Mouse (Mus musculus) neural tube, embryonic 12.5 days (tissue): ENCODE data around the gene Lgr6. TPM values are rescaled to one million over a fixed set of nuclear protein-coding genes. Genes with fewer than 3 reads are reported as not detected.

Experiments used
- ATAC-seq: fragments of 200-750 bp; cut with Nextera tagmentation; 2 replicates; pipeline ENCODE4 v1.8.0; 2017; ENCODE audit warnings: low read depth, mild to moderate bottlenecking, moderate TSS enrichment, moderate library complexity; ENCODE audit not compliant: low FRiP score
- H3K27ac ChIP-seq: fragments of 300-500 bp; sonication (generic); 2 replicates; pipeline ENCODE4 v1.5.1; 2016
- H3K27me3 ChIP-seq: fragments of 300-500 bp; sonication (generic); replicated peaks from 2 replicates; pipeline ENCODE4 v1.6.1; 2016; ENCODE audit warnings: mild to moderate bottlenecking
- H3K36me3 ChIP-seq: fragments of 300-500 bp; sonication (generic); 2 replicates; pipeline ENCODE4 v1.6.1; 2016; ENCODE audit warnings: mild to moderate bottlenecking
- H3K4me1 ChIP-seq: fragments of 300-500 bp; sonication (generic); 2 replicates; pipeline ENCODE4 v1.6.1; 2016
- H3K4me2 ChIP-seq: fragments of 300-500 bp; sonication (generic); replicated peaks from 2 replicates; pipeline ENCODE4 v1.6.1; 2016; ENCODE audit warnings: mild to moderate bottlenecking
- H3K4me3 ChIP-seq: fragments of 300-500 bp; sonication (generic); 2 replicates; pipeline ENCODE4 v1.5.1; 2016
- H3K9ac ChIP-seq: fragments of 300-500 bp; sonication (generic); 2 replicates; pipeline ENCODE4 v1.6.1; 2016; ENCODE audit warnings: mild to moderate bottlenecking
- H3K9me3 ChIP-seq: fragments of 300-500 bp; sonication (generic); 2 replicates; pipeline ENCODE4 v1.6.1; 2016; ENCODE audit warnings: mild to moderate bottlenecking
- WGBS: fragments of 180-500 bp; shearing (Covaris S2); methylation state at CpG from one replicate; pipeline ENCODE4 v1.1.7; 2016; 5-methylcytosine and 5-hydroxymethylcytosine counted together
- polyA plus RNA-seq: library from polyadenylated mRNA; unstranded; fragments of >200 nt; fragmentation: Nextera tagmentation; extraction: Ambion mirVana; gene quantifications from 2 replicates; pipeline ENCODE4 v1.2.1, GENCODE M21; 2016

Gene Lgr6
- 0.96 and 1.1 TPM in 2 replicates for polyA plus RNA-seq

- 1% methylated on average over 40 of the region's 40 CpGs for WGBS
- H3K27me3 ChIP-seq: peaks cover 55% of the 10 kb centered on the region
- H3K9me3 ChIP-seq: no peaks in the 10 kb centered on the region
- peak within 1 kb of the TSS; percentile 37 for H3K4me3 ChIP-seq
- no peak within 1 kb of the TSS for H3K27ac ChIP-seq
- H3K4me1 ChIP-seq: peaks cover 4% of the 10 kb centered on the region; the same call in 1 of the 2 replicates
- no peak for ATAC-seq
- H3K4me2 ChIP-seq: peak within 1 kb of the TSS; percentile 72
- no peaks in the 10 kb centered on the region for H3K36me3 ChIP-seq
- peak within 1 kb of the TSS; percentile 34; the same call in 1 of the 2 replicates for H3K9ac ChIP-seq
Observed at GRCm38 (mm10) chr1:135105124-135105523, at the start of gene Lgr6. Gene Lgr6, minus strand, starts transcription at chr1:135105276.

DNA sequence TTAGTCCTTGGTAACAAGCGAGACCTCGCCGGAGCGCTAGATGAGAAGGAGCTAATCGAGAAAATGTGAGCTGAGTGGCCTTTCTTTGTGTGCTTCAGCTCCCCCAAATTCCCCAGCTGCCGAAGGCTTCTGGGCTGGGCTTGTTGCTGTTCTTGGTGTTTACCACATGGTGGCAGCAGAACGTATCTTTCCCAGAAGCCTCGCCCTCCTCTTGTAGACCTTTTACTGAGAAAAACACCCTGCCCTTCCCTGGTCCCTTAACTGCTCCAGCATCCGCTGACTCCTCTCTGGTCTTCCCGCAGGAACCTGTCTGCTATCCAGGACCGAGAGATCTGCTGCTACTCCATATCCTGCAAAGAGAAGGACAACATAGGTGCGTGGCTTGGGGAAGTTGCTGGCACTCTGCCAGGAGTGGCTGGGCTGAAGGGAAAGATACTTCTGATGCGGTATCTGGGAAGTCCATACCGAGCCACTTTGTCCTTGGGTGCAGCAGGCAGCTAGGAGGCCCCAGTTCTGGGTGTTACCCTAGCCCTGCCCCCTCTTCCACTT, 49.4 kb upstream of the Lgr6 start:
- H3K27me3 ChIP-seq: no peaks in the 10 kb centered on the region
- H3K9ac ChIP-seq: peak overlapping the region; percentile 53; the same call in 1 of the 2 replicates
- no peaks in the 10 kb centered on the region for H3K9me3 ChIP-seq
- H3K4me1 ChIP-seq: peaks cover 26% of the 10 kb centered on the region
- peak overlapping the region; percentile 75 for H3K27ac ChIP-seq
- peak; percentile 49; the same call in 1 of the 2 replicates for ATAC-seq
- H3K4me2 ChIP-seq: peak overlapping the region; percentile 53
- H3K36me3 ChIP-seq: peaks cover 28% of the 10 kb centered on the region
- WGBS: 3% methylated on average over 14 of the region's 14 CpGs
- peak overlapping the region; percentile 18 for H3K4me3 ChIP-seq

GRCm38 (mm10) chr1:135154011-135154410, 48.9 kb upstream of the Lgr6 start:
- H3K4me3 ChIP-seq: peak overlapping the region; percentile 18
- H3K27ac ChIP-seq: peak overlapping the region; percentile 75
- H3K9me3 ChIP-seq: no peaks in the 10 kb centered on the region
- H3K4me1 ChIP-seq: peaks cover 23% of the 10 kb centered on the region
- 27% methylated on average over 13 of the region's 13 CpGs for WGBS
- peak; percentile 35 for ATAC-seq
- H3K27me3 ChIP-seq: no peaks in the 10 kb centered on the region
- H3K4me2 ChIP-seq: peak overlapping the region; percentile 53
- peaks cover 28% of the 10 kb centered on the region for H3K36me3 ChIP-seq
- peak overlapping the region; percentile 53; the same call in 1 of the 2 replicates for H3K9ac ChIP-seq

DNA sequence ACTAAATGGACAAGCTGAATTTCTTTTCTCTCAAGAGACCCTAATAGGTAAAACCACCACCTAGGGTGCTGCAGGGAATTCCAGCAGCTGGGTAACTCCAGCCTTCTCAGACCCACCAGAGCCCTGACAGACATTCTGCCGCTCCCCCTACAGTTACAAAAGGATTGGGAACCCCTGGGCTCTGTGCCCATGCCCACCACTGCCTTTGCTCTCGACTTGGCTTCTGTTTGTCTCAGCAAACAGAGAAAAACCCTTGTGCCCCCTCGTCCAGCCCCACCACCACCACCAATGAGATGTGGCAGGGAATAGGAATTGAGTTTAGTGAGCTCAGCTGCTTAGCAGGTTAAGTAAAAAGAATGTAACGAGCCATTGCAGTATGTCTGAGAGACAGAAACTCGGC, 43.9 kb upstream of the Lgr6 start:
- Histone ChIP-seq H3K4me2 (peak overlapping the region; percentile 82), H3K9me3 (no peaks in the 10 kb centered on the region), H3K4me1 (peaks cover 18% of the 10 kb centered on the region), H3K4me3 (peak overlapping the region; percentile 11; the same call in 1 of the 2 replicates), H3K27ac (no peak overlapping the region), H3K27me3 (peaks cover 7% of the 10 kb centered on the region; the same call in 1 of the 2 replicates), H3K9ac (0 out of 2 replicates have a peak overlapping the region, but pooled peaks have one; percentile 91), H3K36me3 (no peaks in the 10 kb centered on the region; the same call in 1 of the 2 replicates)
- no peak for ATAC-seq
- 69% methylated on average over 5 of the region's 5 CpGs for WGBS

GRCm38 (mm10) chr1:135148476-135148875, 43.4 kb upstream of the Lgr6 start:
- Histone ChIP-seq H3K27ac (no peak overlapping the region), H3K27me3 (peaks cover 7% of the 10 kb centered on the region; the same call in 1 of the 2 replicates)

GRCm38 (mm10) chr1:135147702-135148058, 42.6 kb upstream of the Lgr6 start:
- Histone ChIP-seq H3K4me3 (peak overlapping the region; percentile 92), H3K36me3 (no peaks in the 10 kb centered on the region; the same call in 1 of the 2 replicates), H3K9ac (peak overlapping the region; percentile 91), H3K4me1 (peaks cover 16% of the 10 kb centered on the region), H3K27ac (peak overlapping the region; percentile 78; the same call in 1 of the 2 replicates), H3K9me3 (no peaks in the 10 kb centered on the region), H3K4me2 (peak overlapping the region; percentile 82), H3K27me3 (peaks cover 10% of the 10 kb centered on the region; the same call in 1 of the 2 replicates)
- 2% methylated on average over 7 of the region's 7 CpGs for WGBS
- ATAC-seq: no peak; the same call in 1 of the 2 replicates

More at GRCm38 (mm10) chr1:135148476-135148875, 43.4 kb upstream of the Lgr6 start:
- Histone ChIP-seq H3K36me3 (no peaks in the 10 kb centered on the region; the same call in 1 of the 2 replicates), H3K9me3 (no peaks in the 10 kb centered on the region), H3K4me1 (peaks cover 16% of the 10 kb centered on the region), H3K4me2 (peak overlapping the region; percentile 82), H3K9ac (peak overlapping the region; percentile 91), H3K4me3 (peak overlapping the region; percentile 92)
- 87% methylated on average over 4 of the region's 4 CpGs for WGBS
- ATAC-seq: no peak

DNA sequence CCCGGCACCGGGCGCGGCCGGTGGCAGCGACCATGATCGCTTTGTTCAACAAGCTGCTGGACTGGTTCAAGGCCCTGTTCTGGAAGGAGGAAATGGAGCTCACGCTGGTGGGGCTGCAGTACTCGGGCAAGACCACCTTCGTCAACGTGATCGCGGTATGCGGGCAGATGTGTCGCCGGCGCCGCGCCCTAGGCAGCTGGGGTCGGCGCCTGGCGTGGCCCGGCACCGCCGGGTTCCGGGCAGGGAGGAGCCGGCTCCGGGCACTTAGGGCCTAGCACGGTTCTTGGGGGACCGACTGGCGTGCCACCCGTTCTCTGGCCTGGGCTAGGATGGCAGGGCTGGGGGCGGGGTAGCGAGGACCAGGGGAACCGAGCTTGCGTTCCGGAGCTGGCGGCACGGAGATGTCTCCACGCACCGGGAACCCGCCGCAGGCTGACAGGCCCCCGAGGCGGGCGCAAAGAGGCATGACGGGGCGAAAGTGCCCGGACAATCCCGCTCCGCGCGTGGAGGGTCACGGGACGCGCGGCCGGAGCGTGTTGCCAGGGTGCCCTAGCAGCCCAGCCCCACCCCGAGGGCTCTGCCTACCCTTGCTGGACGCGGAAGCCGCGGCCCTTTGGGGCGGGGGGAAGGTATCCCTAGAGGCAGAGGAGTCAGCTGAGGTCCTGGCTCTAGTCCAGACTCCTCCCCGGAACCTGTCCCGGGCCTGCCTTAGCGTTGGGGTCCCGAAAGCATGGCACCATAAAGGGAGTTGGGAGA, 42.0 kb upstream of the Lgr6 start:
- Histone ChIP-seq H3K4me2 (peak overlapping the region; percentile 82), H3K27ac (peak overlapping the region; percentile 78), H3K4me3 (peak overlapping the region; percentile 92), H3K9ac (peak overlapping the region; percentile 91), H3K36me3 (no peaks in the 10 kb centered on the region; the same call in 1 of the 2 replicates), H3K9me3 (no peaks in the 10 kb centered on the region), H3K27me3 (peaks cover 10% of the 10 kb centered on the region; the same call in 1 of the 2 replicates), H3K4me1 (peaks cover 16% of the 10 kb centered on the region)
- WGBS: under 1% methylated on average over 69 of the region's 69 CpGs
- peak; percentile 77 for ATAC-seq

DNA sequence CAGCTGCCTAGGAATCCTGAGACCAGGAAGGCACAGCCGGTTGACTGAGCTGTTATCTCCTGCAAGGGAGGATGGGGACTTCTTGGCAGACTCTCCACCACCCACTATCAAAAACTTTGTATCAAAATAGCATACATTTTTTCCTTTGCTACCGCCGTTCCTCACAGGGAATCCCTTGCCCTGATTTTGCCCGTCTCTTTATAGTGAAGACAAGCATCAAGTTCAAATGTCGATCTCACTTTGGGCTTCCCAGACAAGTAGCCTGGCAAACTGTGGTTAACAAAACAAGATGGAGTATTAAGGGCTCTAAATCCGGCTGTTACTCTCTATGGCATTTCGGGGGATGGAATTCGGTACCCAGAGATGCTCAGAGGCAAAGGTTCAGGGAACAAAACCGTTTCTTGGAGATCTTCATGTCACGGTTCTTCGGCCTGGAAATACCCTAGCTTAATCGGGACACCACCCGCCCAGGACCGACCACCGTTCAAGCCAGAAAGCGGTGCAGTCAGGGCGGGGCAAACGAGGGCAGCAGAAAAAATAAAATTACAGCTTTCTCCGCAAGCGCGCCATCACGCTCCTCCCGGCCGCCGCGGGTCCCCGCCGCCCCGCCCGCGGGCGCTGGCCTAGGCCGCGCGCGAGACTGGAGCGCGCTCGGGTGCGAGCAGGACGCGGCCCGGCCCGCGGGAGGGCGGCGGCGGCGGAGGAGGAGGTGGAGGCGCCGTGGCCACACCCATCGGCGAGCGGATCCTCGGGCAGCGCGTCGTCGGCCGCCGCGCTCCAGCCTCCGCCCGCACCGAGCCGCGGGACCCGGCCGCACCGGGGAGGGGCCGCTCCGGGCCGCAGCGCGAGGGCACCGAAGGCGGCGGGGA, 41.2 kb upstream of the Lgr6 start, which contains the start of gene Arl8a:
Gene Arl8a (plus strand): TSS at position 748 of the 869 bp plus-strand sequence.
- peaks cover 16% of the 10 kb centered on the region for H3K4me1 ChIP-seq
- peak within 1 kb of the TSS; percentile 91 for H3K9ac ChIP-seq
- peak within 1 kb of the TSS; percentile 92 for H3K4me3 ChIP-seq
- no peaks in the 10 kb centered on the region for H3K9me3 ChIP-seq
- peak; percentile 72 for ATAC-seq
- under 1% methylated on average over 68 of the region's 78 CpGs for WGBS
- peak within 1 kb of the TSS; percentile 82 for H3K4me2 ChIP-seq
- no peaks in the 10 kb centered on the region; the same call in 1 of the 2 replicates for H3K36me3 ChIP-seq
- peak within 1 kb of the TSS; percentile 78 for H3K27ac ChIP-seq
- H3K27me3 ChIP-seq: peaks cover 10% of the 10 kb centered on the region; the same call in 1 of the 2 replicates

DNA sequence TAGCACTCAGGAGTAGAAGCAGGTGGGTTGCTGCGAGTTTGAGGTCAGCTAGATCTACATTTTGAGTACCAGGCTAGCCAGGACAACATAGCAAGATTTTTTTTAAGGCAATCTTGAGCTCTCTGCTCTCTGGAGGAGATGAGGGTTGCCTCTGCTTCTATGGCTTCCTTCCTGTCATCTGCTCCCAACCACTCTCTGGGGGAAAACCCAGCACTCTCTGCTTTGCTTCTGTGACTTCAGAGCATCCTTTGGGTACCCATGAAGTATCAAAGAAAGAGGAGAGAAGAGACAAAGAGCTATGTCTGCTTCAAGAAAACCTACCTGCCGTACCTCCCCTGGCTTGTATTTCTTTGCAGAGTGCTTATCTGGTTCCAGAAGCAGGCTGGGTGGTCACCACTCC, 38.9 kb upstream of the Lgr6 start:
- no peak for ATAC-seq
- peaks cover 10% of the 10 kb centered on the region; the same call in 1 of the 2 replicates for H3K27me3 ChIP-seq
- peaks cover 13% of the 10 kb centered on the region for H3K4me1 ChIP-seq
- no peak overlapping the region for H3K4me3 ChIP-seq
- no peak overlapping the region for H3K27ac ChIP-seq
- no peaks in the 10 kb centered on the region for H3K36me3 ChIP-seq
- H3K9ac ChIP-seq: no peak overlapping the region
- H3K4me2 ChIP-seq: no peak overlapping the region
- H3K9me3 ChIP-seq: no peaks in the 10 kb centered on the region
- WGBS: 77% methylated on average over 2 of the region's 2 CpGs

GRCm38 (mm10) chr1:135142452-135142851, 37.4 kb upstream of the Lgr6 start:
- 67% methylated on average over 2 of the region's 2 CpGs for WGBS
- H3K27me3 ChIP-seq: peaks cover 10% of the 10 kb centered on the region; the same call in 1 of the 2 replicates
- no peaks in the 10 kb centered on the region for H3K4me1 ChIP-seq
- no peak for ATAC-seq
- no peaks in the 10 kb centered on the region for H3K36me3 ChIP-seq
- no peaks in the 10 kb centered on the region for H3K9me3 ChIP-seq
- no peak overlapping the region for H3K4me3 ChIP-seq
- no peak overlapping the region for H3K4me2 ChIP-seq
- H3K9ac ChIP-seq: no peak overlapping the region
- H3K27ac ChIP-seq: no peak overlapping the region

DNA sequence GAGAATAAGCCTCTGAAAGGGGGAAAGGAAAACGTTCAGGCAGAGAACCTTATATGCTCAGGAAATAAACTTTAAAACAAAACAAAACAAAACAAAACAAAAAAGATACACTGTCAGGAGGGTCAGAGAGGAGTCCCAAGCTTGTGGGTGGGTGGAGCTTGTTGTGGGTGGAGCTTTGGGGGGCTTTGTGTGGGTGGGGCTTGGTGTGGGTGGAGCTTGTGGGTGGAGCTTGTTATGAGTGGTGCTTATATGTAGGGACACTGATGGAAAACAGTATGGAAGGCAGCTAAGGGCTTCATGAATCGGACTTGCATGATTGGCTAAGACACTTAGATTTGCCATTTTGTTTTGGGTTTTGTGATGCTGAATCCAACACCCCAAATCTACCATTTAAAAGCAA, 34.8 kb upstream of the Lgr6 start:
- no peaks in the 10 kb centered on the region for H3K4me1 ChIP-seq
- H3K27ac ChIP-seq: no peak overlapping the region
- H3K27me3 ChIP-seq: 0 out of 2 replicates have a peak, but pooled peaks cover 7% of the 10 kb centered on the region
- no peaks in the 10 kb centered on the region for H3K9me3 ChIP-seq
- 79% methylated on average over 2 of the region's 2 CpGs for WGBS
- H3K36me3 ChIP-seq: no peaks in the 10 kb centered on the region
- H3K4me3 ChIP-seq: no peak overlapping the region
- H3K9ac ChIP-seq: no peak overlapping the region
- ATAC-seq: no peak
- no peak overlapping the region for H3K4me2 ChIP-seq
